Mouse (Mus musculus): ENCODE data around the gene Aqp12. TPM values are rescaled to one million over a fixed set of nuclear protein-coding genes. Genes with fewer than 3 reads are reported as not detected.
"Not testable (repeated sequence)": the region's sequence is repeated elsewhere in the genome, so short reads cannot be mapped to it uniquely, and the experiment has no call there.

Aqp12 gene
- total RNA-seq (2021) = not detected in 2 replicates
- long read RNA-seq, experiment 1 = 0 reads
- long read RNA-seq, experiment 2 = 0 reads

- DNase-seq = no peak
These were observed at the start of gene Aqp12 for GRCm38 (mm10) chr1:93006061-93006460. TSS of gene Aqp12 (plus strand) at chr1:93006334.

- DNase-seq = peak; percentile 73
These were observed 49.4 kb upstream of the Aqp12 start for GRCm38 (mm10) chr1:92956571-92957335.

GRCm38 (mm10) chr1:92958999-92959398, 47.1 kb upstream of the Aqp12 start:
- DNase-seq = peak; percentile 2

- not testable (repeated sequence) for DNase-seq
These were observed 35.3 kb upstream of the Aqp12 start for GRCm38 (mm10) chr1:92970791-92971190.

GRCm38 (mm10) chr1:92971879-92972795, 34.0 kb upstream of the Aqp12 start:
- DNase-seq = peak; percentile 29

- peak; percentile 83 for DNase-seq
These were observed 33.3 kb upstream of the Aqp12 start for GRCm38 (mm10) chr1:92972854-92973253.

- peak; percentile 75 for DNase-seq
These were observed 30.0 kb upstream of the Aqp12 start for GRCm38 (mm10) chr1:92976141-92976566.

- no peak for DNase-seq
These were observed 27.5 kb upstream of the Aqp12 start for GRCm38 (mm10) chr1:92978645-92979044.

GRCm38 (mm10) chr1:92979073-92979602, 27.0 kb upstream of the Aqp12 start:
- DNase-seq = no peak

- DNase-seq = peak; percentile 38
These were observed 24.9 kb upstream of the Aqp12 start for GRCm38 (mm10) chr1:92981056-92981845.

- no peak for DNase-seq
These were observed 23.1 kb upstream of the Aqp12 start for GRCm38 (mm10) chr1:92982931-92983605.

GRCm38 (mm10) chr1:92984999-92985398, 21.1 kb upstream of the Aqp12 start:
- DNase-seq = no peak

- DNase-seq = no peak
These were observed 17.2 kb upstream of the Aqp12 start for GRCm38 (mm10) chr1:92988894-92989293.

- peak; percentile 1 for DNase-seq
These were observed 16.2 kb upstream of the Aqp12 start for GRCm38 (mm10) chr1:92989891-92990290.

- DNase-seq = peak; percentile 63
These were observed 13.8 kb upstream of the Aqp12 start for GRCm38 (mm10) chr1:92992214-92992855.

- no peak for DNase-seq
These were observed 13.3 kb upstream of the Aqp12 start for GRCm38 (mm10) chr1:92992880-92993279.

- DNase-seq = peak; percentile 94
These were observed 3.1 kb downstream of the Aqp12 start for GRCm38 (mm10) chr1:93009196-93009595.

GRCm38 (mm10) chr1:93010731-93011130, 4.6 kb downstream of the Aqp12 start:
- DNase-seq = peak; percentile 66

GRCm38 (mm10) chr1:93012103-93012585, 6.0 kb downstream of the Aqp12 start:
- peak; percentile 40 for DNase-seq

- no peak for DNase-seq
These were observed 7.2 kb downstream of the Aqp12 start for GRCm38 (mm10) chr1:93013367-93013766.

- peak; percentile 90 for DNase-seq
These were observed 8.3 kb downstream of the Aqp12 start for GRCm38 (mm10) chr1:93014460-93014859.

Data from adrenal gland, postnatal 14 days (tissue).